In the genomic region with DNA sequence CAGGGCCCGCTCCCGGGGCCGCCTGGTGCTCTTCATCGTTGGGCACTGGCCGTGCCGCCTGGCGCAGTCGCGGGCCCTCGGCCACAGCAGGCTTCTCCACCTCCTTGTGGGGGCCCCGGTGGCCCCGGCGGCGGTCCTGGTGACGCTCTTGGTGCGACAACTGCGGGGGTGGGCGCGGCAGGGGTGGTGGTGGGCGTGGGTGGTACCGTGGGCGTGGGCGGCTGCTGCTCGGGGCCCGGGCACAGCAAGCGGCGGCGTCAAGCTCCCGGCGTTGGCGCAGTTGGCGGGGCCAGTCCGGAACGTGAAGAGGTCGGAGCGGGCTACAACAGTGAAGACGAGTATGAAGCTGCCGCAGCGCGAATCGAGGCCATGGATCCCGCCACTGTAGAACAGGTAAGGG, we compare ENCODE assay signal across 8 mouse cellular contexts. TPM values are rescaled to one million over a fixed set of nuclear protein-coding genes. Genes with fewer than 3 reads are reported as not detected.
DNase-seq lines count a peak whose midpoint lies in the region; ATAC-seq and TF ChIP-seq lines count a peak whose summit lies in the region.

No protein-coding gene starts in this region.

- peak overlapping the region; percentile 56 for H3K4me2 ChIP-seq in forebrain, postnatal 0 days (ENCODE audit: low read depth)
- H3K4me2 ChIP-seq in midbrain, postnatal 0 days (ENCODE audit: low read depth, low read length, poor library complexity, severe bottlenecking) = peak overlapping the region; percentile 63

- no peaks in the 10 kb centered on the region; the same call in 1 of the 2 replicates for H3K4me1 ChIP-seq in bone marrow, adult 2 months (ENCODE audit: control insufficient read depth, insufficient read depth, low read length)
- 0 out of 2 replicates have a peak, but pooled peaks cover 4% of the 10 kb centered on the region for H3K4me1 ChIP-seq in forebrain, postnatal 0 days (ENCODE audit: insufficient read depth)
- H3K4me1 ChIP-seq in midbrain, postnatal 0 days (ENCODE audit: insufficient read depth, low read length) = no peaks in the 10 kb centered on the region

- no peak for TF ChIP-seq POLR2A in bone marrow, adult 2 months (IDR thresholded peaks at IDR 0.05; ENCODE audit: borderline replicate concordance, control insufficient read depth, low read depth, low read length)

- peak overlapping the region; percentile 97 for H3K4me3 ChIP-seq in bone marrow, adult 2 months (replicated peaks; ENCODE audit: control insufficient read depth, low read depth, low read length)
- peak overlapping the region; percentile 58 for H3K4me3 ChIP-seq in forebrain, postnatal 0 days (ENCODE audit: low read depth, low read length)
- H3K4me3 ChIP-seq in midbrain, postnatal 0 days (ENCODE audit: low read depth, low read length) = peak overlapping the region; percentile 64

- peak overlapping the region; percentile 75 for H3K9ac ChIP-seq in forebrain, postnatal 0 days
- peak overlapping the region; percentile 78 for H3K9ac ChIP-seq in midbrain, postnatal 0 days (replicated peaks; ENCODE audit: low read length, poor library complexity, severe bottlenecking)

- H3K36me3 ChIP-seq in forebrain, postnatal 0 days (ENCODE audit: insufficient read depth) = no peaks in the 10 kb centered on the region
- H3K36me3 ChIP-seq in midbrain, postnatal 0 days (ENCODE audit: insufficient read depth, low read length) = no peaks in the 10 kb centered on the region

- no peaks in the 10 kb centered on the region for H3K27me3 ChIP-seq in forebrain, postnatal 0 days (ENCODE audit: insufficient read depth, low read length)
- H3K27me3 ChIP-seq in midbrain, postnatal 0 days (ENCODE audit: insufficient read depth, low read length) = no peaks in the 10 kb centered on the region

- ATAC-seq in forebrain, postnatal 0 days = no peak
- no peak for ATAC-seq in midbrain, postnatal 0 days (ENCODE audit: low FRiP score)

- peak; percentile 5 to 7 for DNase-seq in lung, adult 18-20 months
- DNase-seq in lung, postnatal 25 days (ENCODE audit: low spot score) = no peak
- DNase-seq in forebrain, postnatal 0 days = no peak
- peak; percentile 26 to 51 for DNase-seq in kidney, postnatal 4 days
- no peak for DNase-seq in midbrain, postnatal 0 days (ENCODE audit: low spot score)
- DNase-seq in thymus, postnatal 36 days = peak; percentile 25 to 60
- DNase-seq in frontal cortex, postnatal 36 days (ENCODE audit: low spot score in 2 of 2) = no peak

- peak overlapping the region; percentile 99 for H3K27ac ChIP-seq in bone marrow, adult 2 months (ENCODE audit: control insufficient read depth, insufficient read depth, low read depth, low read length, poor library complexity)
- H3K27ac ChIP-seq in forebrain, postnatal 0 days (ENCODE audit: low read depth, low read length) = peak overlapping the region; percentile 91
- H3K27ac ChIP-seq in midbrain, postnatal 0 days (ENCODE audit: low read depth, low read length) = peak overlapping the region; percentile 83

- 15% methylated on average over 36 of the region's 42 CpGs for WGBS in bone marrow, adult 2 months
- 40% methylated on average over 36 of the region's 42 CpGs for WGBS in forebrain, postnatal 0 days
- 40% methylated on average over 24 of the region's 42 CpGs for WGBS in midbrain, postnatal 0 days

- no peak for TF ChIP-seq CTCF in bone marrow, adult 2 months (IDR thresholded peaks at IDR 0.05; ENCODE audit: control insufficient read depth, insufficient read depth, low read length)
- TF ChIP-seq CTCF in forebrain, postnatal 0 days (IDR thresholded peaks at IDR 0.05; ENCODE audit: low read depth) = no peak
- TF ChIP-seq CTCF in midbrain, postnatal 0 days (IDR thresholded peaks at IDR 0.05) = no peak

- no peaks in the 10 kb centered on the region for H3K9me3 ChIP-seq in forebrain, postnatal 0 days (ENCODE audit: low read length)
- H3K9me3 ChIP-seq in midbrain, postnatal 0 days (ENCODE audit: low read length) = no peaks in the 10 kb centered on the region

RNA-seq across cellular contexts. Expression of a gene that starts 1.2 kb away (rescaled TPM):
- 124 and 222 TPM in 2 replicates for polyA plus RNA-seq in bone marrow, adult 2 months (2011; ENCODE audit: insufficient read depth, insufficient read length, low replicate concordance, missing spikeins)
- 73.7 and 76.8 TPM in 2 replicates for total RNA-seq in forebrain, postnatal 0 days (2014; rRNA removed)
- polyA plus RNA-seq in forebrain, postnatal 0 days (2015; fragmentation: Nextera tagmentation; extraction: Ambion mirVana) = 39.6 and 40.3 TPM in 2 replicates
- total RNA-seq in midbrain, postnatal 0 days (2014; rRNA removed) = 61.2 and 68.3 TPM in 2 replicates
- 37.0 and 39.6 TPM in 2 replicates for polyA plus RNA-seq in midbrain, postnatal 0 days (2015; fragmentation: Nextera tagmentation; extraction: Ambion mirVana)

RNA-seq across cellular contexts. Expression of a gene that starts 20.2 kb away (rescaled TPM):
- polyA plus RNA-seq in bone marrow, adult 2 months (2011; ENCODE audit: insufficient read depth, insufficient read length, low replicate concordance, missing spikeins) = 2.2 and 4.8 TPM in 2 replicates
- total RNA-seq in forebrain, postnatal 0 days (2014; rRNA removed) = 2.2 and 2.6 TPM in 2 replicates
- 4.1 and 4.8 TPM in 2 replicates for polyA plus RNA-seq in forebrain, postnatal 0 days (2015; fragmentation: Nextera tagmentation; extraction: Ambion mirVana)
- total RNA-seq in midbrain, postnatal 0 days (2014; rRNA removed) = 3.1 and 5.2 TPM in 2 replicates
- polyA plus RNA-seq in midbrain, postnatal 0 days (2015; fragmentation: Nextera tagmentation; extraction: Ambion mirVana) = 4.6 and 5.3 TPM in 2 replicates

RNA-seq across cellular contexts. Expression of a gene that starts 35.7 kb away (rescaled TPM):
- 20.0 and 26.2 TPM in 2 replicates for polyA plus RNA-seq in bone marrow, adult 2 months (2011; ENCODE audit: insufficient read depth, insufficient read length, low replicate concordance, missing spikeins)
- total RNA-seq in forebrain, postnatal 0 days (2014; rRNA removed) = 12.2 and 13.4 TPM in 2 replicates
- 20.3 and 21.8 TPM in 2 replicates for polyA plus RNA-seq in forebrain, postnatal 0 days (2015; fragmentation: Nextera tagmentation; extraction: Ambion mirVana)
- 12.7 and 17.4 TPM in 2 replicates for total RNA-seq in midbrain, postnatal 0 days (2014; rRNA removed)
- 20.4 and 20.9 TPM in 2 replicates for polyA plus RNA-seq in midbrain, postnatal 0 days (2015; fragmentation: Nextera tagmentation; extraction: Ambion mirVana)

RNA-seq across cellular contexts. Expression of a gene that starts 41.5 kb away (rescaled TPM):
- 21.0 and 37.1 TPM in 2 replicates for polyA plus RNA-seq in bone marrow, adult 2 months (2011; ENCODE audit: insufficient read depth, insufficient read length, low replicate concordance, missing spikeins)
- 36.3 and 39.1 TPM in 2 replicates for total RNA-seq in forebrain, postnatal 0 days (2014; rRNA removed)
- 34.5 and 40.6 TPM in 2 replicates for polyA plus RNA-seq in forebrain, postnatal 0 days (2015; fragmentation: Nextera tagmentation; extraction: Ambion mirVana)
- total RNA-seq in midbrain, postnatal 0 days (2014; rRNA removed) = 50.2 and 67.0 TPM in 2 replicates
- polyA plus RNA-seq in midbrain, postnatal 0 days (2015; fragmentation: Nextera tagmentation; extraction: Ambion mirVana) = 42.9 and 46.2 TPM in 2 replicates

RNA-seq across cellular contexts. Expression of a gene that starts 52.8 kb away (rescaled TPM):
- 95.0 and 184 TPM in 2 replicates for polyA plus RNA-seq in bone marrow, adult 2 months (2011; ENCODE audit: insufficient read depth, insufficient read length, low replicate concordance, missing spikeins)
- total RNA-seq in forebrain, postnatal 0 days (2014; rRNA removed) = 40.7 and 41.5 TPM in 2 replicates
- 46.0 and 62.4 TPM in 2 replicates for polyA plus RNA-seq in forebrain, postnatal 0 days (2015; fragmentation: Nextera tagmentation; extraction: Ambion mirVana)
- 27.2 and 36.3 TPM in 2 replicates for total RNA-seq in midbrain, postnatal 0 days (2014; rRNA removed)
- polyA plus RNA-seq in midbrain, postnatal 0 days (2015; fragmentation: Nextera tagmentation; extraction: Ambion mirVana) = 63.9 and 68.4 TPM in 2 replicates

Comparison
In these comparisons a context has a peak if more than half of its experiments do, and no peak if none do; other contexts are left out.
1. DNase-seq: peak in lung, adult 18-20 months (2 of 2), kidney, postnatal 4 days (2 of 2) and thymus, postnatal 36 days (2 of 2); none in lung, postnatal 25 days (single experiment), forebrain, postnatal 0 days (single experiment), midbrain, postnatal 0 days (single experiment) and frontal cortex, postnatal 36 days (0 of 2).
2. Peak in every context shown above with its lines, with median percentiles within 50 percentile points of each other: H3K27ac ChIP-seq and H3K4me3 ChIP-seq.